Mouse (Mus musculus): ENCODE measurements around the gene Agap1.

DNA sequence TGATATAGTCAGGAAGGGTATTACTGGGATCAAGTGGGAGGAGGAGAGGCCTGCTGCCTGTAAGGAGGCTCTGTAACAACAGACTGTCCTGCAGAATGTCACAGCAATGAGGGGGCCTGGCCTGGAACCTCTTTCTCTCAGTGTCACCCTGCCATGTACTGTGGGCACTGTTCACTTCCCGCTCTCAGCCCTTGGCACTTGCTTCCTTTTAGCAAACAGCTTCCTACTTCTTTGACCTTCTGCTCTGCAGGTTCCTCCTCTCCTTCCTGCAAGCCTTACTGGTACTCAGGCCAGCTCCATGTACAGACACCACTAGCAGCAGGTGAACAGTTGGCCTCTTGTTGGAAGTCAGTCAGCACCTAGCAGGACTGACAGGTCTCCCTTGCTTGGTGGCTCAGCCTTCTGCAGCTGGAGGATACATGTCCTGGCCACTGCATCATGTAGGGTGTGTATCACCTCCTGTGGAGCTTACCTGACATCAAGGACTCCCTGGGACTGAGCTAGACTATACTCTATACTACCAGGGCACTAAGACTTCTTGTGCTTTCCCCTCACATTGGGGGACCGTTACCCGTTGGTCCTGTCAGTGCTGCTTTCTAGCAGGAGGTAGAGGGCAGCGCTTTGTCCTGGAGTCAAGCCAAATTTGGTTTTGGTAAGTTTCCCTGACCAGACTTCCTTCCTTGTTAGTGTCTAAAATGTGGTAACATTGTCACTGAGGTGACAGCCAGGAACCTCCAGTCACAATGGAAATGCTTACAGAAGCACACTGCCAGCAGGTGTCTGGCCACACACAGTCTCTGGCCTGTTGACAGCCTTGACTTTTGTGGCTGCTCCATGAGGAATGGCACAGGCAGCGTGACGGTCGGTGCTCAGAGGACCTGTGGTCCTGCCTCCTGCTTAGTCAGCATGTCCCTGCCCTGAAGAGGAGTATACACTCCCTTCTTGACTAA is 120.6 kb downstream of the Agap1 start:
- TF ChIP-seq CTCF (IDR thresholded peaks at IDR 0.05; ENCODE audit: borderline replicate concordance, extremely low read depth, insufficient read depth, insufficient read length) (no peak), POLR2A (IDR thresholded peaks at IDR 0.05; ENCODE audit: borderline replicate concordance, extremely low read depth, insufficient read depth, insufficient read length, poor library complexity, severe bottlenecking) (no peak)

All from brain, embryonic 14.5 days (tissue).